Mouse (Mus musculus) heart, embryonic 12.5 days (tissue): ENCODE measurements at regions not wholly inside any gene's neighbourhood (a gene's known extent, or its start where the extent isn't known, plus 50 kb on each side); places are given as distances from the start of the nearest gene placed in this dataset.

Experiments used
- ATAC-seq: fragments of 200-750 bp; cut with Nextera tagmentation; 2 replicates; pipeline ENCODE4 v1.8.0; 2017; ENCODE audit warnings: moderate TSS enrichment, moderate library complexity; ENCODE audit not compliant: insufficient number of reproducible peaks, low FRiP score
- H3K27ac ChIP-seq: fragments of 300-500 bp; sonication (generic); 2 replicates; pipeline ENCODE4 v1.5.1; 2016; ENCODE audit warnings: mild to moderate bottlenecking, moderate library complexity; ENCODE audit not compliant: poor library complexity, severe bottlenecking
- H3K27me3 ChIP-seq: fragments of 300-500 bp; sonication (generic); replicated peaks from 2 replicates; pipeline ENCODE4 v1.6.1; 2016; ENCODE audit warnings: mild to moderate bottlenecking, moderate library complexity
- H3K36me3 ChIP-seq: fragments of 300-500 bp; sonication (generic); 2 replicates; pipeline ENCODE4 v1.6.1; 2016; ENCODE audit warnings: mild to moderate bottlenecking, moderate library complexity
- H3K4me1 ChIP-seq: fragments of 300-500 bp; sonication (generic); replicated peaks from 2 replicates; pipeline ENCODE4 v1.6.1; 2016; ENCODE audit warnings: mild to moderate bottlenecking
- H3K4me2 ChIP-seq: fragments of 300-500 bp; sonication (generic); 2 replicates; pipeline ENCODE4 v1.6.1; 2016; ENCODE audit warnings: mild to moderate bottlenecking, moderate library complexity
- H3K4me3 ChIP-seq: fragments of 300-500 bp; sonication (generic); 2 replicates; pipeline ENCODE4 v1.5.1; 2016; ENCODE audit warnings: mild to moderate bottlenecking
- H3K9ac ChIP-seq: fragments of 300-500 bp; sonication (generic); 2 replicates; pipeline ENCODE4 v1.6.1; 2016; ENCODE audit warnings: mild to moderate bottlenecking, moderate library complexity
- H3K9me3 ChIP-seq: fragments of 300-500 bp; sonication (generic); replicated peaks from 2 replicates; pipeline ENCODE4 v1.6.1; 2016; ENCODE audit warnings: mild to moderate bottlenecking, moderate library complexity
- WGBS: fragments of 180-500 bp; shearing (Covaris S2); methylation state at CpG from one replicate; pipeline ENCODE4 v1.1.7; 2016; 5-methylcytosine and 5-hydroxymethylcytosine counted together

- no peaks in the 10 kb centered on the region for H3K9me3 ChIP-seq
- no peak for ATAC-seq
- 85% methylated on average over 9 of the region's 9 CpGs for WGBS
- H3K4me2 ChIP-seq = no peak overlapping the region
- no peak overlapping the region for H3K9ac ChIP-seq
- no peak overlapping the region for H3K4me3 ChIP-seq
- no peaks in the 10 kb centered on the region for H3K27me3 ChIP-seq
- no peak overlapping the region for H3K27ac ChIP-seq
- H3K4me1 ChIP-seq = no peaks in the 10 kb centered on the region
- no peaks in the 10 kb centered on the region for H3K36me3 ChIP-seq
Measured at GRCm38 (mm10) chr14:56313969-56314368, 50.9 kb upstream of the Atp12a start.

DNA sequence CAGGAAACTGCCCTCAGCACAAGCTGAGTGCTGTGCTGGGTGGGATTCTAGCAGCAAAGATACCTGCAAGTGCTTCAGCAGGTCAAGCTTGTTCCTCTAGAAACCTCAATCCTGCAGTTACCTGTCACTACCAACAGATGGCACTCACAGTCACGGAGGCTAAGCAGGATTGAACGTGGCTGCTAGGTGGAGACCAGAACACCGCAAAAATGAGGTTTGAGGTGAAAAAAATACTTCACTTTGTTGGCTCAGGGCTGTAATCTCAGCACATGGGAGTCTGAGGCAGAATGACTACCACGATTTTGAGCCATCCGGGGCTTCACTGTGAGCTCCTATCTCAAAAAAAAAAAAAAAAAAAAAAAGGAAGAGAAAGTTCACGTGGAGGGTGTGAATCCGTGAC, 50.4 kb upstream of the Atp12a start:
- Histone ChIP-seq H3K27me3 (no peaks in the 10 kb centered on the region), H3K9ac (no peak overlapping the region), H3K4me2 (0 out of 2 replicates have a peak overlapping the region, but pooled peaks have one; percentile 3), H3K27ac (no peak overlapping the region), H3K4me3 (no peak overlapping the region), H3K4me1 (no peaks in the 10 kb centered on the region), H3K36me3 (no peaks in the 10 kb centered on the region), H3K9me3 (no peaks in the 10 kb centered on the region)
- WGBS = 21% methylated on average over 7 of the region's 7 CpGs
- no peak for ATAC-seq
